Mouse (Mus musculus): ENCODE measurements around the gene Rdh19. TPM values are rescaled to one million over a fixed set of nuclear protein-coding genes. Genes with fewer than 3 reads are reported as not detected.
A peak's percentile ranks its signal among the peaks of the same experiment; 100 is the strongest.

Gene Rdh19
- total and polyA plus RNA-seq, 3 experiments, result not detected

GRCm38 (mm10) chr10:127878262-127879057, 28.7 kb downstream of the Rdh19 start:
- in situ Hi-C loops (cut with MboI; ENCODE audit: low pct_ligation_motif_present, low pct_unique_long_range_greater_than_20kb, low sequenced_read_pairs), result no loop called here

GRCm38 (mm10) chr10:127879155-127879688, 29.5 kb downstream of the Rdh19 start:
- Histone ChIP-seq H3K79me2 (replicated peaks; ENCODE audit: control insufficient read depth, extremely low read depth, insufficient read depth, poor library complexity, severe bottlenecking) (no peaks in the 10 kb centered on the region), H3K9me3 (replicated peaks; ENCODE audit: low read length) (no peaks in the 10 kb centered on the region), H3K4me1 (ENCODE audit: control insufficient read depth in 1 of 2, insufficient read depth in 2 of 2) (peaks cover 0 to 12% of the 10 kb centered on the region in 2 experiments; a peak in 1 of 4 replicates), H3K9ac (ENCODE audit: insufficient read depth, low read depth) (no peak overlapping the region), H3K27me3 (replicated peaks) (peaks cover 16% of the 10 kb centered on the region), H3K27ac (ENCODE audit: insufficient read depth, low read depth) (no peak overlapping the region), H3K4me2 (ENCODE audit: insufficient read depth, low read depth, poor library complexity, severe bottlenecking) (no peak overlapping the region), H3K4me3 (replicated peaks in 1 of 3; ENCODE audit: low read depth in 2 of 3, low read length in 2 of 3, poor library complexity in 1 of 3) (peak overlapping the region in 2 of 3 experiments; percentile 23 to 40), H3K36me3 (replicated peaks in 1 of 2; ENCODE audit: control insufficient read depth in 1 of 2, insufficient read depth in 1 of 2, low read length in 1 of 2) (no peaks in the 10 kb centered on the region)
- dilution Hi-C loops (cut with MboI; ENCODE audit: extremely low pct_ligation_motif_present, extremely low pct_unique_long_range_greater_than_20kb, low sequenced_read_pairs) (no loop called here), in situ Hi-C loops (cut with MboI; ENCODE audit: low pct_ligation_motif_present, low pct_unique_long_range_greater_than_20kb, low sequenced_read_pairs) (no loop called here)
- DNase-seq (ENCODE audit: extremely low read depth), result peak; percentile 35
- TF ChIP-seq UBTF (IDR thresholded peaks at IDR 0.05; ENCODE audit: low read depth, low read length) (no peak), ZNF384 (IDR thresholded peaks at IDR 0.05; ENCODE audit: low read depth, low read length) (no peak), CTCF (conservative IDR thresholded peaks at IDR 0.05 in 1 of 2, IDR thresholded peaks at IDR 0.05 in 1 of 2; ENCODE audit: low read depth in 2 of 2, low read length in 2 of 2) (no peak), TCF12 (IDR thresholded peaks at IDR 0.05; ENCODE audit: low read depth, low read length) (no peak), EP300 (IDR thresholded peaks at IDR 0.05; ENCODE audit: low read length) (no peak), JUND (conservative IDR thresholded peaks at IDR 0.05; ENCODE audit: low read depth, low read length) (no peak), CHD1 (IDR thresholded peaks at IDR 0.05; ENCODE audit: low read depth, low read length) (no peak), USF2 (conservative IDR thresholded peaks at IDR 0.05; ENCODE audit: low read depth, low read length) (no peak), IRF4 (IDR thresholded peaks at IDR 0.05; ENCODE audit: low read depth, low read length) (no peak)

More at GRCm38 (mm10) chr10:127878262-127879057, 28.7 kb downstream of the Rdh19 start:
- H3K9ac ChIP-seq (ENCODE audit: insufficient read depth, low read depth), result no peak overlapping the region
- H3K36me3 ChIP-seq (replicated peaks in 1 of 2; ENCODE audit: control insufficient read depth in 1 of 2, insufficient read depth in 1 of 2, low read length in 1 of 2), result no peaks in the 10 kb centered on the region
- H3K9me3 ChIP-seq (replicated peaks; ENCODE audit: low read length), result no peaks in the 10 kb centered on the region
- no peak overlapping the region for H3K4me2 ChIP-seq (ENCODE audit: insufficient read depth, low read depth, poor library complexity, severe bottlenecking)
- TF ChIP-seq USF2 (conservative IDR thresholded peaks at IDR 0.05; ENCODE audit: low read depth, low read length) (no peak), ELF1 (IDR thresholded peaks at IDR 0.05; ENCODE audit: low read depth, low read length) (no peak), ZKSCAN1 (IDR thresholded peaks at IDR 0.05; ENCODE audit: borderline replicate concordance, low read depth, low read length) (no peak), JUN (IDR thresholded peaks at IDR 0.05; ENCODE audit: insufficient read depth, low read depth, low read length) (no peak), SIN3A (IDR thresholded peaks at IDR 0.05; ENCODE audit: low read length) (no peak), KAT2A (IDR thresholded peaks at IDR 0.05; ENCODE audit: insufficient replicate concordance, low read length) (no peak), MAX (IDR thresholded peaks at IDR 0.05; ENCODE audit: low read length) (no peak), HCFC1 (IDR thresholded peaks at IDR 0.05; ENCODE audit: low read depth, low read length) (no peak), ZMIZ1 (IDR thresholded peaks at IDR 0.05; ENCODE audit: low read depth, low read length) (no peak), RCOR1 (conservative IDR thresholded peaks at IDR 0.05; ENCODE audit: low read depth, low read length) (no peak), TCF12 (IDR thresholded peaks at IDR 0.05; ENCODE audit: low read depth, low read length) (no peak), USF1 (IDR thresholded peaks at IDR 0.05; ENCODE audit: low read depth, low read length) (no peak), POLR2AphosphoS2 (IDR thresholded peaks at IDR 0.05; ENCODE audit: low read depth, low read length) (no peak), CTCF (conservative IDR thresholded peaks at IDR 0.05 in 1 of 2, IDR thresholded peaks at IDR 0.05 in 1 of 2; ENCODE audit: low read depth in 2 of 2, low read length in 2 of 2) (no peak), EP300 (IDR thresholded peaks at IDR 0.05; ENCODE audit: low read length) (no peak), MAZ (IDR thresholded peaks at IDR 0.05; ENCODE audit: low read depth, low read length) (no peak)
- no peak for DNase-seq (ENCODE audit: extremely low read depth)
- H3K4me1 ChIP-seq (ENCODE audit: control insufficient read depth in 1 of 2, insufficient read depth in 2 of 2), result peaks cover 0 to 12% of the 10 kb centered on the region in 2 experiments; a peak in 1 of 4 replicates
- no peak overlapping the region for H3K27ac ChIP-seq (ENCODE audit: insufficient read depth, low read depth)
- no peaks in the 10 kb centered on the region for H3K79me2 ChIP-seq (replicated peaks; ENCODE audit: control insufficient read depth, extremely low read depth, insufficient read depth, poor library complexity, severe bottlenecking)
- no peak overlapping the region for H3K4me3 ChIP-seq (replicated peaks in 1 of 3; ENCODE audit: low read depth in 2 of 3, low read length in 2 of 3, poor library complexity in 1 of 3)
- H3K27me3 ChIP-seq (replicated peaks), result peaks cover 12% of the 10 kb centered on the region
- dilution Hi-C loops (cut with MboI; ENCODE audit: extremely low pct_ligation_motif_present, extremely low pct_unique_long_range_greater_than_20kb, low sequenced_read_pairs), result no loop called here

Measured in CH12.LX (cell line).